Mouse (Mus musculus) brain, embryonic 14.5 days (tissue): ENCODE measurements around the gene Radil.

Experiments used
- CTCF ChIP-seq: fragments of 200-500 bp; IDR thresholded peaks from 2 replicates; pipeline ENCODE4 v1.5.1; 2012; ENCODE audit warnings: inconsistent platforms, mild to moderate bottlenecking, moderate library complexity, borderline replicate concordance; ENCODE audit not compliant: insufficient read depth, insufficient read length; ENCODE audit errors: extremely low read depth
- POLR2A ChIP-seq: fragments of 200-500 bp; IDR thresholded peaks from 2 replicates; pipeline ENCODE4 v1.6.1; 2012; ENCODE audit warnings: mild to moderate bottlenecking, inconsistent platforms, borderline replicate concordance; ENCODE audit not compliant: poor library complexity, insufficient read depth, insufficient read length, severe bottlenecking; ENCODE audit errors: extremely low read depth

GRCm38 (mm10) chr5:142440451-142441147, 110.3 kb downstream of the Radil start:
- TF ChIP-seq POLR2A (no peak), CTCF (no peak)
